Mouse (Mus musculus) regulatory T cell (primary cell): ENCODE measurements around the gene Supv3l1.

ENCODE experiments used
- in situ Hi-C: fragments of 300-600 bp; cut with MboI, MseI; formaldehyde crosslinking; loops from one replicate; pipeline ENCODE4 v1.15.1; 2025; ENCODE audit warnings: high pct_unique_total_duplicates

Gene Supv3l1

GRCm38 (mm10) chr10:62413606-62413982 lies 35.9 kb downstream of the Supv3l1 start:
- in situ Hi-C loops = loop anchor here (10.0 kb wide), 1 partner anchor 139 kb away; no protein-coding TSS in a partner anchor

- in situ Hi-C loops = loop anchor here (10.0 kb wide), 1 partner anchor 138 kb away; no protein-coding TSS in a partner anchor
These were observed 36.5 kb downstream of the Supv3l1 start for GRCm38 (mm10) chr10:62412906-62413605.

- in situ Hi-C loops = loop anchor here (10.0 kb wide), 1 partner anchor 137 kb away; no protein-coding TSS in a partner anchor
These were observed 37.8 kb downstream of the Supv3l1 start for GRCm38 (mm10) chr10:62411431-62412410.

GRCm38 (mm10) chr10:62410943-62411342 lies 38.6 kb downstream of the Supv3l1 start:
- in situ Hi-C loops = loop anchor here (10.0 kb wide), 1 partner anchor 136 kb away; no protein-coding TSS in a partner anchor

GRCm38 (mm10) chr10:62404901-62405300 lies 44.6 kb downstream of the Supv3l1 start:
- in situ Hi-C loops = no loop called here

- in situ Hi-C loops = no loop called here
These were observed 47.9 kb downstream of the Supv3l1 start for GRCm38 (mm10) chr10:62401641-62402111.

- in situ Hi-C loops = no loop called here
These were observed 66.5 kb downstream of the Supv3l1 start for GRCm38 (mm10) chr10:62383011-62383410.

GRCm38 (mm10) chr10:62380936-62381335 lies 68.6 kb downstream of the Supv3l1 start:
- in situ Hi-C loops = no loop called here

GRCm38 (mm10) chr10:62379808-62380207 lies 69.7 kb downstream of the Supv3l1 start, which contains the start of gene Hk1:
Hk1 (minus strand) TSS chr10:62379908.
- in situ Hi-C loops = no loop called here
